8 mouse cellular contexts compared by ENCODE assay signal in the genomic region with DNA sequence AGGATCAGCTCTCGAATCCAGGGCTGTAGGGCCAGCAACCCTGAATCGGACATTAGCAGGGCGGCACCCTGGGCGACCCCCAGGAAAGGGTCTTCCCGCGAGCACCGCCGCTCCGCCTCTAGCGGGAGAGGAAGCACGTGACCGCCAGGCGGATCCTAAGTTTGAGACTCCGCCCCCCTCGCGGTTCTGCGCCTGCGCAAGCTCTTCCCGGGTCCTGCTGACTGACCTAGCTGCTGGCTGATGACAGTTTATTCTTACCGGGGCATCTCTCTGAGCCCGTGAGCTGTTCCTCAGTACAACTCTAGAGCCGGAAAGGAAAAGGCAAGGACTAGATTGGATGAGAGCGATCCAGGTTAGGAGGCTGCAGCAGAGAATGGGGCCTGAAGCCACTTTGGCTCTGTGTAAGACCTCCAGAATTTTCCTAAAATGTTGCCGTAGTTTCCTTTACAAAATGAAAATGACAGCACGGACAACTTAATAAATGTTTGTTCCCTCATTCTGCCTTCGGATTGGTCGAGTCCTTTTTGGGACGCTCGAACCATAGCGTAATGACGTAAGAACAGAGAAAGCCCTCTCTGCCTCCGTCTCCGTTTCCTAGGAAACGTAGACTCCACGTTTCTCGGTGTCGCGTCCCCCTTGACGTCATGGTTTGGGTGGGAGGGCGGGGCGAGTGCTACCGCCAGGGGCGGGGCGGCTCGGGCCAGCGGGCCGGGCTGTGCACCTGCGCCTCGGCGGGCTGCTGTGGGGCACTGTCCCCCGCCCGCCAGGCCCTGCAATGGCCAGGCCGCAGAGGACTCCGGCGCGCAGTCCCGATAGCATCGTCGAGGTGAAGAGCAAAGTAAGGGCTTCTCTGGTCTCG. TPM values are rescaled to one million over a fixed set of nuclear protein-coding genes. Genes with fewer than 3 reads are reported as not detected.
A peak's percentile ranks its signal among the peaks of the same experiment; 100 is the strongest.
DNase-seq lines count a peak whose midpoint lies in the region; ATAC-seq and TF ChIP-seq lines count a peak whose summit lies in the region.

A gene (minus strand): TSS at position 137 of the 859 bp plus-strand sequence.
A gene (plus strand): TSS at position 183 of the 859 bp plus-strand sequence.

- peaks cover 1% of the 10 kb centered on the region; the same call in 1 of the 2 replicates for H3K4me1 ChIP-seq in bone marrow, adult 2 months (ENCODE audit: control insufficient read depth, insufficient read depth, low read length)
- H3K4me1 ChIP-seq in embryonic facial prominence, embryonic 15.5 days, result peaks cover 25% of the 10 kb centered on the region
- H3K4me1 ChIP-seq in kidney, embryonic 14.5 days (ENCODE audit: control insufficient read depth, insufficient read depth, low read length), result peaks cover 15% of the 10 kb centered on the region
- H3K4me1 ChIP-seq in limb, embryonic 15.5 days, result peaks cover 24% of the 10 kb centered on the region

- peak; percentile 63; the same call in 1 of the 2 replicates for TF ChIP-seq POLR2A in bone marrow, adult 2 months (IDR thresholded peaks at IDR 0.05; ENCODE audit: borderline replicate concordance, control insufficient read depth, low read depth, low read length)

- peak within 1 kb of the TSS; percentile 93 for H3K4me2 ChIP-seq in embryonic facial prominence, embryonic 15.5 days (replicated peaks)
- peak within 1 kb of the TSS; percentile 82 for H3K4me2 ChIP-seq in kidney, embryonic 14.5 days (replicated peaks; ENCODE audit: low read depth, low read length)
- peak within 1 kb of the TSS; percentile 92 for H3K4me2 ChIP-seq in limb, embryonic 15.5 days

- no peaks in the 10 kb centered on the region for H3K27me3 ChIP-seq in embryonic facial prominence, embryonic 15.5 days
- H3K27me3 ChIP-seq in kidney, embryonic 14.5 days (ENCODE audit: control insufficient read depth, insufficient read depth, low read length), result no peaks in the 10 kb centered on the region
- no peaks in the 10 kb centered on the region for H3K27me3 ChIP-seq in limb, embryonic 15.5 days

- no peak for TF ChIP-seq CTCF in bone marrow, adult 2 months (IDR thresholded peaks at IDR 0.05; ENCODE audit: control insufficient read depth, insufficient read depth, low read length)

- DNase-seq in 416B (ENCODE audit: low read depth), result peak; percentile 95
- peak; percentile 94 to 95 for DNase-seq in heart, adult 9 months (ENCODE audit: low spot score in 2 of 2)
- peak; percentile 82 to 93 for DNase-seq in monocyte, adult 2 months (ENCODE audit: low read depth in 1 of 2, low spot score in 2 of 2)
- DNase-seq in spleen, postnatal 36 days (ENCODE audit: low spot score in 2 of 2), result peak; percentile 94

- H3K9me3 ChIP-seq in embryonic facial prominence, embryonic 15.5 days (replicated peaks), result no peaks in the 10 kb centered on the region
- no peaks in the 10 kb centered on the region for H3K9me3 ChIP-seq in kidney, embryonic 14.5 days (ENCODE audit: control insufficient read depth, low read length)
- H3K9me3 ChIP-seq in limb, embryonic 15.5 days, result no peaks in the 10 kb centered on the region

- H3K9ac ChIP-seq in embryonic facial prominence, embryonic 15.5 days, result peak within 1 kb of the TSS; percentile 52
- H3K9ac ChIP-seq in kidney, embryonic 14.5 days (ENCODE audit: low read depth, low read length), result peak within 1 kb of the TSS; percentile 63
- H3K9ac ChIP-seq in limb, embryonic 15.5 days, result peak within 1 kb of the TSS; percentile 54

- peaks cover 42% of the 10 kb centered on the region for H3K36me3 ChIP-seq in embryonic facial prominence, embryonic 15.5 days
- H3K36me3 ChIP-seq in kidney, embryonic 14.5 days (ENCODE audit: control insufficient read depth, insufficient read depth, low read length), result peaks cover 42% of the 10 kb centered on the region
- peaks cover 51% of the 10 kb centered on the region for H3K36me3 ChIP-seq in limb, embryonic 15.5 days

- peak within 1 kb of the TSS; percentile 80 for H3K27ac ChIP-seq in bone marrow, adult 2 months (ENCODE audit: control insufficient read depth, insufficient read depth, low read depth, low read length, poor library complexity)
- peak within 1 kb of the TSS; percentile 96 for H3K27ac ChIP-seq in embryonic facial prominence, embryonic 15.5 days (replicated peaks)
- H3K27ac ChIP-seq in kidney, embryonic 14.5 days (ENCODE audit: low read depth, low read length), result peak within 1 kb of the TSS; percentile 90
- H3K27ac ChIP-seq in limb, embryonic 15.5 days, result peak within 1 kb of the TSS; percentile 96

- peak; percentile 81 for ATAC-seq in embryonic facial prominence, embryonic 15.5 days (ENCODE audit: insufficient number of reproducible peaks, low FRiP score, low TSS enrichment, low read depth)
- peak; percentile 74 for ATAC-seq in kidney, embryonic 14.5 days (ENCODE audit: low FRiP score, low TSS enrichment)
- peak; percentile 66 for ATAC-seq in limb, embryonic 15.5 days (ENCODE audit: insufficient number of reproducible peaks, low FRiP score, low TSS enrichment, low read depth)

- WGBS in bone marrow, adult 2 months, result under 1% methylated on average over 60 of the region's 60 CpGs
- WGBS in embryonic facial prominence, embryonic 15.5 days, result under 1% methylated on average over 60 of the region's 60 CpGs
- under 1% methylated on average over 60 of the region's 60 CpGs for WGBS in kidney, embryonic 14.5 days
- under 1% methylated on average over 60 of the region's 60 CpGs for WGBS in limb, embryonic 15.5 days

- peak within 1 kb of the TSS; percentile 89 for H3K4me3 ChIP-seq in bone marrow, adult 2 months (replicated peaks; ENCODE audit: control insufficient read depth, low read depth, low read length)
- peak within 1 kb of the TSS; percentile 71 for H3K4me3 ChIP-seq in embryonic facial prominence, embryonic 15.5 days (replicated peaks)
- peak within 1 kb of the TSS; percentile 47 for H3K4me3 ChIP-seq in kidney, embryonic 14.5 days (ENCODE audit: low read length)
- peak within 1 kb of the TSS; percentile 65 for H3K4me3 ChIP-seq in limb, embryonic 15.5 days

RNA-seq across cellular contexts. Expression of the first gene that starts in this region (rescaled TPM):
- 26.8 and 33.4 TPM in 2 replicates for polyA plus RNA-seq in bone marrow, adult 2 months (2011; ENCODE audit: insufficient read depth, insufficient read length, low replicate concordance, missing spikeins)
- 65.0 and 73.3 TPM in 2 replicates for polyA plus RNA-seq in embryonic facial prominence, embryonic 15.5 days (2015; fragmentation: Nextera tagmentation; extraction: Ambion mirVana)
- polyA plus RNA-seq in kidney, embryonic 14.5 days (2014; fragmentation: Nextera tagmentation; extraction: Ambion mirVana), result 50.3 and 62.0 TPM in 2 replicates
- polyA plus RNA-seq in limb, embryonic 15.5 days (2015; fragmentation: Nextera tagmentation; extraction: Ambion mirVana), result 62.6 and 63.2 TPM in 2 replicates

RNA-seq across cellular contexts. Expression of the second gene that starts in this region (rescaled TPM):
- polyA plus RNA-seq in bone marrow, adult 2 months (2011; ENCODE audit: insufficient read depth, insufficient read length, low replicate concordance, missing spikeins), result 5.3 and 6.4 TPM in 2 replicates
- polyA plus RNA-seq in embryonic facial prominence, embryonic 15.5 days (2015; fragmentation: Nextera tagmentation; extraction: Ambion mirVana), result 17.5 and 20.4 TPM in 2 replicates
- 15.6 and 16.1 TPM in 2 replicates for polyA plus RNA-seq in kidney, embryonic 14.5 days (2014; fragmentation: Nextera tagmentation; extraction: Ambion mirVana)
- polyA plus RNA-seq in limb, embryonic 15.5 days (2015; fragmentation: Nextera tagmentation; extraction: Ambion mirVana), result 15.2 and 17.5 TPM in 2 replicates

Comparison
In these comparisons a context has a peak if more than half of its experiments do, and no peak if none do; other contexts are left out.
1. Peak in every context shown above with its lines: DNase-seq, ATAC-seq, H3K4me3 ChIP-seq and H3K27ac ChIP-seq.